Mouse (Mus musculus) stomach, embryonic 16.5 days (tissue): ENCODE results near the gene Kif11. TPM values are rescaled to one million over a fixed set of nuclear protein-coding genes. Genes with fewer than 3 reads are reported as not detected.

Source experiments
- ATAC-seq: fragments of 200-750 bp; cut with Nextera tagmentation; 2 replicates; pipeline ENCODE4 v1.8.0; 2017; ENCODE audit warnings: moderate number of reproducible peaks, moderate TSS enrichment; ENCODE audit not compliant: insufficient read depth, low FRiP score
- H3K27ac ChIP-seq: fragments of 300-500 bp; sonication (generic); 2 replicates; pipeline ENCODE4 v1.5.1; 2014; ENCODE audit warnings: low read length
- H3K27me3 ChIP-seq: fragments of 300-500 bp; sonication (generic); 2 replicates; pipeline ENCODE4 v1.6.1; 2014; ENCODE audit warnings: low read length, control low read depth, mixed read lengths; ENCODE audit not compliant: control insufficient read depth, insufficient read depth
- H3K36me3 ChIP-seq: fragments of 300-500 bp; sonication (generic); 2 replicates; pipeline ENCODE4 v1.6.1; 2014; ENCODE audit warnings: low read length; ENCODE audit not compliant: control insufficient read depth, insufficient read depth
- H3K4me1 ChIP-seq: fragments of 300-500 bp; sonication (generic); 2 replicates; pipeline ENCODE4 v1.6.1; 2014; ENCODE audit warnings: low read length, control low read depth, mixed read lengths; ENCODE audit not compliant: control insufficient read depth, insufficient read depth
- H3K4me2 ChIP-seq: fragments of 300-500 bp; sonication (generic); 2 replicates; pipeline ENCODE4 v1.6.1; 2014; ENCODE audit warnings: low read depth, low read length, mixed read lengths
- H3K4me3 ChIP-seq: fragments of 300-500 bp; sonication (generic); replicated peaks from 2 replicates; pipeline ENCODE4 v1.5.1; 2014; ENCODE audit warnings: mild to moderate bottlenecking, low read length
- H3K9ac ChIP-seq: fragments of 300-500 bp; sonication (generic); 2 replicates; pipeline ENCODE4 v1.6.1; 2014; ENCODE audit warnings: low read length
- H3K9me3 ChIP-seq: fragments of 300-500 bp; sonication (generic); replicated peaks from 2 replicates; pipeline ENCODE4 v1.6.1; 2016; ENCODE audit warnings: low read length, control low read depth; ENCODE audit not compliant: control insufficient read depth
- WGBS: fragments of 180-500 bp; shearing (Covaris S2); extraction: QIAGEN DNeasy Blood & Tissue Kit; methylation state at CpG from one replicate; pipeline ENCODE4 v1.1.7; 2014; 5-methylcytosine and 5-hydroxymethylcytosine counted together
- polyA plus RNA-seq: library from polyadenylated mRNA; unstranded; fragments of >200 nt; fragmentation: Nextera tagmentation; extraction: Ambion mirVana; gene quantifications from 2 replicates; pipeline ENCODE4 v1.2.1, GENCODE M21; 2015

Kif11 gene
- polyA plus RNA-seq, 1 experiment from 2014 or later: 50.2 TPM

DNA sequence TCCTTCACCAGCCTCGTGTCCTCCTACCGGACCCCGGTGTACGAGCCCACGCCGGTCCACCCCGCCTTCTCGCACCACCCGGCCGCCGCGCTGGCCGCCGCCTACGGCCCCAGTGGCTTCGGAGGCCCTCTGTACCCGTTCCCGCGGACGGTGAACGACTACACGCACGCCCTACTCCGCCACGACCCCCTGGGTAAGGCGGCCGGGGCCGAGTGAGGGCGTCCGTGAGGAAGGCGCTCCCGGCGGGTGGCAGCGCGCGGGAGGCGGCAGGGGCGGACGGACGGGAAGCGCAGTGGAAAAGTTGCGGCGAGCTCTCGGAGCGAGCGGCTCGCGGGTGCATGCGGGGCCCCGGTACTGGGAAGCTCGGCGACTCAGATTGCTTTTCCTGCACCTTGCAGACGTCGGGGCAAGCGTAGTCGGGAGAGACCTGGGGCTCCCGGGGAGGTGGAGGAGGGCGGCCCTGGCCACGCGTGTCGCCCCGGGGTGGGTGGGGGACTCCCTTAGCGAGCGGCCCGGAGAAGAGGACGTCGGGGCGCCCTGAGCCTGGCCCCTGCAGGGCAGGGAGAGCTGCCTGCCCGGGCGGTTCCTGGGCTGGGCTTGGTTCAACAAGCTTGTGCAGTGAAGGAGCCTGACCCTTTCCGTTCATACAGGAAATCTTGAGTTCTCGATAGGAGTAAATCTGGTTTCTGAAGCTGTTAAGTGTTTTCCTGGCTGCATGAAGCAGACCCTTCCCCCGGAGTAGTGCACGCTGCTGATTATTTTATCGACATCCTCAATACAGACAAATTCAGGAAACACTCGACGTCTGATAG, 59.0 kb downstream of the Kif11 start:
- WGBS: 1% methylated on average over 76 of the region's 77 CpGs
- peak overlapping the region; percentile 85 for H3K4me2 ChIP-seq
- peaks cover 12% of the 10 kb centered on the region for H3K4me1 ChIP-seq
- peak; percentile 66 for ATAC-seq
- peak overlapping the region; percentile 66 for H3K4me3 ChIP-seq
- no peaks in the 10 kb centered on the region for H3K36me3 ChIP-seq
- H3K27ac ChIP-seq: peak overlapping the region; percentile 81
- H3K9me3 ChIP-seq: 0 out of 2 replicates have a peak, but pooled peaks cover 3% of the 10 kb centered on the region
- peak overlapping the region; percentile 82 for H3K9ac ChIP-seq
- peaks cover 57% of the 10 kb centered on the region for H3K27me3 ChIP-seq

DNA sequence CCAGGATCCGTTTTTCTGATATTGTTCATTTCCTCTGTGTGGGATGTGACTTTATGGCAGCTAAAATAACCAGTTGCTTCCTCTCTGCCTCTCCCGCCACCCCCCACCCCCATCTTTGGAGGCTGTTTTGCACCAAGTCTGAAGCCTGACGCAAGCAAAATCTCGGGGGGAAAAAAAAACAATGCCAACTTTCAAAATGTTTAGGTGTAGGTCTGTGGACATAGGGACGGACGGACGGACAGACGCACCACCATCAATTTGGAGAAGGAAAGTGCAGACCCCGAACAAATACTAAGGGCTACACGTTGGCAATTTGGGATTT, 59.6 kb downstream of the Kif11 start:
- WGBS: 12% methylated on average over 10 of the region's 10 CpGs

GRCm38 (mm10) chr19:37436514-37437288, 60.5 kb downstream of the Kif11 start:
- H3K4me3 ChIP-seq: peak overlapping the region; percentile 66; the same call in 1 of the 2 replicates
- H3K4me1 ChIP-seq: peaks cover 12% of the 10 kb centered on the region
- no peak for ATAC-seq
- H3K9me3 ChIP-seq: no peaks in the 10 kb centered on the region
- no peak overlapping the region for H3K27ac ChIP-seq
- 20% methylated on average over 28 of the region's 28 CpGs for WGBS
- peak overlapping the region; percentile 7 for H3K4me2 ChIP-seq
- H3K36me3 ChIP-seq: no peaks in the 10 kb centered on the region
- peaks cover 46% of the 10 kb centered on the region for H3K27me3 ChIP-seq
- H3K9ac ChIP-seq: no peak overlapping the region

More for the DNA sequence above, 59.6 kb downstream of the Kif11 start:
- peaks cover 52% of the 10 kb centered on the region for H3K27me3 ChIP-seq
- no peak for ATAC-seq
- peak overlapping the region; percentile 66 for H3K4me3 ChIP-seq
- H3K4me2 ChIP-seq: peak overlapping the region; percentile 85
- H3K36me3 ChIP-seq: no peaks in the 10 kb centered on the region
- H3K9ac ChIP-seq: no peak overlapping the region
- 0 out of 2 replicates have a peak, but pooled peaks cover 3% of the 10 kb centered on the region for H3K9me3 ChIP-seq
- peak overlapping the region; percentile 81; the same call in 1 of the 2 replicates for H3K27ac ChIP-seq
- peaks cover 12% of the 10 kb centered on the region for H3K4me1 ChIP-seq

- no peak overlapping the region for H3K4me3 ChIP-seq
- 23% methylated on average over 14 of the region's 14 CpGs for WGBS
- no peak overlapping the region for H3K27ac ChIP-seq
- no peak overlapping the region for H3K9ac ChIP-seq
- no peak for ATAC-seq
- H3K4me1 ChIP-seq: peaks cover 12% of the 10 kb centered on the region
- H3K9me3 ChIP-seq: no peaks in the 10 kb centered on the region
- H3K4me2 ChIP-seq: peak overlapping the region; percentile 7
- H3K27me3 ChIP-seq: peaks cover 46% of the 10 kb centered on the region
- no peaks in the 10 kb centered on the region for H3K36me3 ChIP-seq
Observed at GRCm38 (mm10) chr19:37437289-37437606, 61.0 kb downstream of the Kif11 start.

DNA sequence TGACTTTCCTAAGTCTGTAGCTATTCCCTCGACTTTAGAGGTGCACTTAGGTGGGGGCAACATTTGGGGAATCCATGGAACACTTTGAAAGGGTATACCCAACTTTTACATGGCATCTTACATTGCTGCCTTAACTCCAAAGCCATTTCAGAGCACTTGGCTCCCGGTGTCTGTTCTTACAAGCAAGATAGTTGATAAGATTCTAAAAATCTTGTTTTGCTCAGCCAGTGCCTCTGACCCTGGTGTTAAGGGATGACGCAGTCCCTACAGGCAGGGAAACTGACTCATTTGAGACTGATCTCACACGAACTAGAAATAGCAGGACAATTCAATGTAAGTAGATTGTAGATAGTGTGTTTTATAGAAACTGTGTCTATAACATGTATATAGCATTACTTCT, 64.0 kb downstream of the Kif11 start:
- Histone ChIP-seq H3K27me3 (peaks cover 20% of the 10 kb centered on the region), H3K4me2 (no peak overlapping the region), H3K27ac (no peak overlapping the region), H3K36me3 (no peaks in the 10 kb centered on the region), H3K4me3 (no peak overlapping the region), H3K9ac (no peak overlapping the region), H3K9me3 (no peaks in the 10 kb centered on the region), H3K4me1 (peaks cover 2% of the 10 kb centered on the region)
- ATAC-seq: no peak
- 61% methylated on average over 4 of the region's 4 CpGs for WGBS

DNA sequence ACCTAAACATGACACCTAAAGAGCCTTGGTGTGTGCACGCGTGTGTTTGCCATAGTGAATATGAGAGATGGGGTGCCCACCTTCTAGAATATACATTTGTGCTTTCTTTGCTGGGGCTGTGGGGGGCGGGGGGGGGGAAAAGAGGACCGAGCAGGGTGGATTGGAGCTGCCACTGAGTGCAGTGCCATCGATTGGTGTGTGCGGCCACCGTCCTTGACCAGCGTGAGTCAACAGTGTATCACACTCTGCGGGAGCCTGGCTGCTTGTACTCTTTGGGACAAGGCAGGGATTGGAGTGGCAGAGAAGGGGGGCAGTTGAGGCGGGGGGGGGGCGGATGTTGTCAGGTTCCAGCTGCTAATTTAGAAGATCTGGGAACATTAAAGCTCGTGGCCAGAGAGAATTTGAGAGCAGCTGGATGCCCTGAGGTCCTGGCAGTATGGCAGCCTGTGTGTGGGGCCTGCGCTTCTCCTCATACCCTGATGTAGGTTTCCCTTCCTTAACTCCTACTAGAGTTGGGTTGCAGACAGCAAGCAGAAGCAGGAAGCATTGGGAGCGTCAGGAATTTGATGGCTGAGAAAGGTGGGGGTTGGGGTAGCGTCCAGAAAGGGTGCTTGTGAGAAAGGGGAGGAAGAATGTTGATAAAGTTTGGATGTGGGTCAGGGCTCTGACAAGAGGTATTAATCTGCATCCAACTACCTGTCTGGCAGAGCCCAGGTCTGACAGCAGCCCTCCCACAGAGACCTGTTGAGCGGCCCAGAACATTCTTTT, 64.7 kb downstream of the Kif11 start:
- H3K27me3 ChIP-seq: peaks cover 13% of the 10 kb centered on the region
- no peak overlapping the region for H3K4me2 ChIP-seq
- H3K36me3 ChIP-seq: no peaks in the 10 kb centered on the region
- no peaks in the 10 kb centered on the region for H3K9me3 ChIP-seq
- no peak overlapping the region for H3K9ac ChIP-seq
- 68% methylated on average over 15 of the region's 16 CpGs for WGBS
- no peaks in the 10 kb centered on the region for H3K4me1 ChIP-seq
- peak; percentile 21; the same call in 1 of the 2 replicates for ATAC-seq
- no peak overlapping the region for H3K27ac ChIP-seq
- H3K4me3 ChIP-seq: no peak overlapping the region

- H3K4me2 ChIP-seq: no peak overlapping the region
- H3K27me3 ChIP-seq: no peaks in the 10 kb centered on the region; the same call in 1 of the 2 replicates
- no peak overlapping the region for H3K9ac ChIP-seq
- WGBS: 51% methylated on average over 10 of the region's 10 CpGs
- no peak overlapping the region for H3K27ac ChIP-seq
- H3K4me3 ChIP-seq: no peak overlapping the region
- no peaks in the 10 kb centered on the region for H3K9me3 ChIP-seq
- no peak for ATAC-seq
- H3K36me3 ChIP-seq: no peaks in the 10 kb centered on the region
- no peaks in the 10 kb centered on the region for H3K4me1 ChIP-seq
Observed at GRCm38 (mm10) chr19:37442524-37443286, 66.5 kb downstream of the Kif11 start.

DNA sequence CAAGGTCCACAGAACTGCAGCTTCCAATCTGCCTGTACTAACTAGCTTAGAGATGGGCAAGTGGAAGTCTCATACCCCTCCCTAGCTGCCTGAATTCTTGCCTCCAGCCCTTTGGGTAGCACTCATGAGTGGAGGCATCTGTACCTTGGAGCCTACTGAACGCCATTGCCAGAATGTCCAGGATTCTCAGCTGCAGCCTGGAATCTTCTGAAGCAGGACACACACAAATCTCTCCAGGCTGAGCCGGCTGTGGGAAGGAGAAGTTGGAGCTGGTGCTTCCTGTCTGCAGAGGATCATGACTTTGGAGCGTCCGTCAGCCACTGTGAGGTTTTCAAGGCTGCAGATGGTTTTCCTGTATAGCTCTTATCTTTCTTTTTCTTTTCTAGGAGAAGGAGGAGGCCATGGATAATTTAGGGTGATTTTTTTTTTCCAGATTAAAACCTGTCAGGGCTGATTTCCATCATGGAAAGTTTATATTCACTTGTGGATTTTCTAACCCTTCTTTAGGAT, 67.5 kb downstream of the Kif11 start:
- Histone ChIP-seq H3K4me2 (no peak overlapping the region), H3K36me3 (no peaks in the 10 kb centered on the region), H3K4me3 (no peak overlapping the region), H3K9ac (no peak overlapping the region), H3K4me1 (no peaks in the 10 kb centered on the region), H3K27ac (no peak overlapping the region), H3K27me3 (no peaks in the 10 kb centered on the region; the same call in 1 of the 2 replicates), H3K9me3 (no peaks in the 10 kb centered on the region)
- no peak for ATAC-seq
- WGBS: 47% methylated on average over 4 of the region's 4 CpGs
